Mouse (Mus musculus) kidney, adult 11 months (tissue): Measurements from ENCODE around the gene Hoxa13.

ENCODE experiments used
- DNase-seq: peaks from one replicate; pipeline ENCODE4 v3.0.0; 2022

The Hoxa13 gene

GRCm38 (mm10) chr6:52220865-52221310 lies 39.8 kb downstream of the Hoxa13 start:
- DNase-seq: peak; percentile 20

- peak; percentile 69 for DNase-seq
Observed at GRCm38 (mm10) chr6:52220003-52220864, 40.4 kb downstream of the Hoxa13 start.

- DNase-seq: peak; percentile 34
Observed at GRCm38 (mm10) chr6:52219234-52219942, 41.3 kb downstream of the Hoxa13 start.

GRCm38 (mm10) chr6:52218643-52219215 lies 42.0 kb downstream of the Hoxa13 start:
- peak; percentile 48 for DNase-seq

GRCm38 (mm10) chr6:52217895-52218642 lies 42.6 kb downstream of the Hoxa13 start:
- DNase-seq: peak; percentile 35

GRCm38 (mm10) chr6:52217459-52217768 lies 43.3 kb downstream of the Hoxa13 start:
- DNase-seq: peak; percentile 93

GRCm38 (mm10) chr6:52216691-52217458 lies 43.8 kb downstream of the Hoxa13 start:
- DNase-seq: no peak

- DNase-seq: peak; percentile 42
Observed at GRCm38 (mm10) chr6:52215771-52216535, 44.7 kb downstream of the Hoxa13 start.

GRCm38 (mm10) chr6:52215070-52215469 lies 45.6 kb downstream of the Hoxa13 start:
- DNase-seq: peak; percentile 28

GRCm38 (mm10) chr6:52214271-52214670 lies 46.4 kb downstream of the Hoxa13 start:
- DNase-seq: peak; percentile 23

GRCm38 (mm10) chr6:52213119-52213986 lies 47.3 kb downstream of the Hoxa13 start, which contains the start of the genes Hoxa3 and Gm28308:
Hoxa3 (minus strand) TSS chr6:52213336.
Gm28308 (minus strand) TSS chr6:52213339.
- peak; percentile 86 for DNase-seq

GRCm38 (mm10) chr6:52212556-52213118 lies 48.0 kb downstream of the Hoxa13 start:
- DNase-seq: peak; percentile 78

GRCm38 (mm10) chr6:52211961-52212360 lies 48.7 kb downstream of the Hoxa13 start:
- peak; percentile 53 for DNase-seq

- peak; percentile 81 for DNase-seq
Observed at GRCm38 (mm10) chr6:52211170-52211935, 49.3 kb downstream of the Hoxa13 start.

- no peak for DNase-seq
Observed at GRCm38 (mm10) chr6:52209685-52210046, 51.0 kb downstream of the Hoxa13 start.

- DNase-seq: peak; percentile 24
Observed at GRCm38 (mm10) chr6:52208868-52209684, 51.6 kb downstream of the Hoxa13 start.

- peak; percentile 75 for DNase-seq
Observed at GRCm38 (mm10) chr6:52208072-52208867, 52.4 kb downstream of the Hoxa13 start, which contains the start of gene Hoxa6. Hoxa6 (minus strand) TSS chr6:52208722.
